Mouse (Mus musculus) midbrain, embryonic 14.5 days (tissue): ENCODE results near the gene Nmur1. TPM values are rescaled to one million over a fixed set of nuclear protein-coding genes. Genes with fewer than 3 reads are reported as not detected.
"Not testable (repeated sequence)": the region's sequence is repeated elsewhere in the genome, so short reads cannot be mapped to it uniquely, and the experiment has no call there.

Source experiments
- ATAC-seq: fragments of 200-750 bp; cut with Nextera tagmentation; 2 replicates; pipeline ENCODE4 v1.8.0; 2017; ENCODE audit warnings: moderate number of reproducible peaks, moderate library complexity; ENCODE audit not compliant: low FRiP score, low TSS enrichment
- DNase-seq: peaks from one replicate; pipeline ENCODE4 v3.0.0-alpha.2; 2015
- H3K27ac ChIP-seq: fragments of 300-500 bp; sonication (generic); replicated peaks from 2 replicates; pipeline ENCODE4 v1.5.1; 2014; ENCODE audit warnings: mild to moderate bottlenecking, low read depth, low read length, moderate library complexity
- H3K27me3 ChIP-seq: fragments of 300-500 bp; sonication (generic); 2 replicates; pipeline ENCODE4 v1.6.1; 2014; ENCODE audit warnings: low read length, control low read depth, mixed read lengths; ENCODE audit not compliant: control insufficient read depth, insufficient read depth
- H3K36me3 ChIP-seq: fragments of 300-500 bp; sonication (generic); 2 replicates; pipeline ENCODE4 v1.6.1; 2014; ENCODE audit warnings: low read length, control low read depth; ENCODE audit not compliant: control insufficient read depth, insufficient read depth
- H3K4me1 ChIP-seq: fragments of 300-500 bp; sonication (generic); 2 replicates; pipeline ENCODE4 v1.6.1; 2014; ENCODE audit warnings: mild to moderate bottlenecking, antibody characterized with exemption, low read length, control low read depth; ENCODE audit not compliant: control insufficient read depth, insufficient read depth
- H3K4me2 ChIP-seq: fragments of 300-500 bp; sonication (generic); 2 replicates; pipeline ENCODE4 v1.6.1; 2014; ENCODE audit warnings: mild to moderate bottlenecking, low read length, moderate library complexity
- H3K4me3 ChIP-seq: fragments of 300-500 bp; sonication (generic); replicated peaks from 2 replicates; pipeline ENCODE4 v1.5.1; 2014; ENCODE audit warnings: low read depth, low read length
- H3K9ac ChIP-seq: fragments of 300-500 bp; sonication (generic); replicated peaks from 2 replicates; pipeline ENCODE4 v1.6.1; 2014; ENCODE audit warnings: mild to moderate bottlenecking, low read length, moderate library complexity
- H3K9me3 ChIP-seq: fragments of 300-500 bp; sonication (generic); 2 replicates; pipeline ENCODE4 v1.6.1; 2016; ENCODE audit warnings: low read length, control low read depth, mixed read lengths; ENCODE audit not compliant: control insufficient read depth
- WGBS: fragments of 180-500 bp; shearing (Covaris S2); extraction: QIAGEN DNeasy Blood & Tissue Kit; methylation state at CpG from one replicate; pipeline ENCODE4 v1.1.7; 2014; 5-methylcytosine and 5-hydroxymethylcytosine counted together
- polyA plus RNA-seq: library from polyadenylated mRNA; unstranded; fragments of >200 nt; fragmentation: Nextera tagmentation; extraction: Ambion mirVana; gene quantifications from 2 replicates; pipeline ENCODE4 v1.2.1, GENCODE M21; 2014

Gene Nmur1
- not detected in 2 replicates for polyA plus RNA-seq

GRCm38 (mm10) chr1:86426128-86426527 is at the start of gene Nmur1, which contains the start of gene Tex44:
Nmur1 (minus strand) TSS chr1:86426228.
Tex44 (plus strand) TSS chr1:86426329.
- Histone ChIP-seq H3K4me1 (0 out of 2 replicates have a peak, but pooled peaks cover 3% of the 10 kb centered on the region), H3K9me3 (no peaks in the 10 kb centered on the region), H3K36me3 (no peaks in the 10 kb centered on the region), H3K27ac (peak within 1 kb of the TSS; percentile 72), H3K4me3 (no peak within 1 kb of the TSS), H3K9ac (no peak within 1 kb of the TSS), H3K4me2 (no peak within 1 kb of the TSS), H3K27me3 (no peaks in the 10 kb centered on the region)
- DNase-seq (no peak), ATAC-seq (no peak)
- 96% methylated on average over 8 of the region's 8 CpGs for WGBS

GRCm38 (mm10) chr1:86473109-86473760 is 47.2 kb upstream of the Nmur1 start:
- peaks cover 3% of the 10 kb centered on the region; the same call in 1 of the 2 replicates for H3K4me1 ChIP-seq
- no peaks in the 10 kb centered on the region for H3K9me3 ChIP-seq
- DNase-seq, result no peak
- no peaks in the 10 kb centered on the region for H3K36me3 ChIP-seq
- no peak overlapping the region for H3K27ac ChIP-seq
- no peak overlapping the region for H3K4me3 ChIP-seq
- H3K9ac ChIP-seq, result no peak overlapping the region
- H3K4me2 ChIP-seq, result no peak overlapping the region
- 93% methylated on average over 18 of the region's 18 CpGs for WGBS
- no peak for ATAC-seq
- H3K27me3 ChIP-seq, result no peaks in the 10 kb centered on the region

GRCm38 (mm10) chr1:86472197-86472952 is 46.3 kb upstream of the Nmur1 start:
- peaks cover 3% of the 10 kb centered on the region; the same call in 1 of the 2 replicates for H3K4me1 ChIP-seq
- 24% methylated on average over 31 of the region's 31 CpGs for WGBS
- no peaks in the 10 kb centered on the region for H3K27me3 ChIP-seq
- H3K4me3 ChIP-seq, result no peak overlapping the region
- ATAC-seq (peak; percentile 46; the same call in 1 of the 2 replicates), DNase-seq (peak; percentile 49)
- peak overlapping the region; percentile 58 for H3K27ac ChIP-seq
- H3K9ac ChIP-seq, result peak overlapping the region; percentile 47
- H3K9me3 ChIP-seq, result no peaks in the 10 kb centered on the region
- no peaks in the 10 kb centered on the region for H3K36me3 ChIP-seq
- peak overlapping the region; percentile 48 for H3K4me2 ChIP-seq

GRCm38 (mm10) chr1:86471504-86471961 is 45.5 kb upstream of the Nmur1 start:
- WGBS, result 77% methylated on average over 11 of the region's 11 CpGs
- not testable (repeated sequence) for H3K9me3 ChIP-seq, H3K4me3 ChIP-seq, H3K27ac ChIP-seq, ATAC-seq, H3K4me1 ChIP-seq, H3K36me3 ChIP-seq, H3K9ac ChIP-seq, H3K4me2 ChIP-seq, DNase-seq, H3K27me3 ChIP-seq

- no peak overlapping the region for H3K4me2 ChIP-seq
- H3K9ac ChIP-seq, result no peak overlapping the region
- H3K27me3 ChIP-seq, result no peaks in the 10 kb centered on the region
- ATAC-seq (no peak), DNase-seq (no peak)
- H3K9me3 ChIP-seq, result no peaks in the 10 kb centered on the region
- no peak overlapping the region for H3K27ac ChIP-seq
- 79% methylated on average over 12 of the region's 12 CpGs for WGBS
- H3K36me3 ChIP-seq, result no peaks in the 10 kb centered on the region
- no peak overlapping the region for H3K4me3 ChIP-seq
- peaks cover 3% of the 10 kb centered on the region; the same call in 1 of the 2 replicates for H3K4me1 ChIP-seq
Observed at GRCm38 (mm10) chr1:86470519-86471181, 44.6 kb upstream of the Nmur1 start.

GRCm38 (mm10) chr1:86469876-86470275 is 43.8 kb upstream of the Nmur1 start:
- H3K9ac ChIP-seq, result no peak overlapping the region
- ATAC-seq (no peak), DNase-seq (no peak)
- H3K9me3 ChIP-seq, result no peaks in the 10 kb centered on the region
- no peak overlapping the region for H3K4me3 ChIP-seq
- H3K4me1 ChIP-seq, result peaks cover 3% of the 10 kb centered on the region; the same call in 1 of the 2 replicates
- H3K27ac ChIP-seq, result no peak overlapping the region
- no peaks in the 10 kb centered on the region for H3K27me3 ChIP-seq
- no peak overlapping the region for H3K4me2 ChIP-seq
- H3K36me3 ChIP-seq, result no peaks in the 10 kb centered on the region
- WGBS, result over 99% methylated on average over 4 of the region's 4 CpGs

GRCm38 (mm10) chr1:86467416-86467815 is 41.4 kb upstream of the Nmur1 start:
- Histone ChIP-seq H3K27ac (no peak overlapping the region), H3K4me3 (no peak overlapping the region), H3K36me3 (no peaks in the 10 kb centered on the region), H3K9me3 (no peaks in the 10 kb centered on the region), H3K4me2 (no peak overlapping the region), H3K9ac (no peak overlapping the region), H3K4me1 (peaks cover 3% of the 10 kb centered on the region; the same call in 1 of the 2 replicates), H3K27me3 (no peaks in the 10 kb centered on the region)
- ATAC-seq (no peak), DNase-seq (no peak)
- 91% methylated on average over 8 of the region's 8 CpGs for WGBS

GRCm38 (mm10) chr1:86464875-86465224 is 38.8 kb upstream of the Nmur1 start:
- Histone ChIP-seq H3K4me1 (no peaks in the 10 kb centered on the region), H3K4me3 (no peak overlapping the region), H3K36me3 (no peaks in the 10 kb centered on the region), H3K4me2 (no peak overlapping the region), H3K9ac (no peak overlapping the region), H3K27me3 (no peaks in the 10 kb centered on the region), H3K27ac (peak overlapping the region; percentile 68; the same call in 1 of the 2 replicates), H3K9me3 (peaks cover 4% of the 10 kb centered on the region; the same call in 1 of the 2 replicates)
- ATAC-seq (no peak), DNase-seq (no peak)
- WGBS, result 34% methylated on average over 4 of the region's 4 CpGs
